Mouse (Mus musculus) embryonic facial prominence, embryonic 14.5 days (tissue): ENCODE data around the gene Nmnat1. TPM values are rescaled to one million over a fixed set of nuclear protein-coding genes. Genes with fewer than 3 reads are reported as not detected.

Experiments
- ATAC-seq: fragments of 200-750 bp; cut with Nextera tagmentation; 2 replicates; pipeline ENCODE4 v1.8.0; 2017; ENCODE audit warnings: low read depth, moderate number of reproducible peaks, moderate TSS enrichment
- DNase-seq: peaks from one replicate; pipeline ENCODE4 v3.0.0-alpha.2; 2015; ENCODE audit warnings: low spot score
- H3K27ac ChIP-seq: fragments of 300-500 bp; sonication (generic); replicated peaks from 2 replicates; pipeline ENCODE4 v1.5.1; 2014; ENCODE audit warnings: low read depth, mild to moderate bottlenecking, low read length, moderate library complexity
- H3K27me3 ChIP-seq: fragments of 300-500 bp; sonication (generic); replicated peaks from 2 replicates; pipeline ENCODE4 v1.6.1; 2014; ENCODE audit warnings: low read length; ENCODE audit not compliant: control insufficient read depth, insufficient read depth
- H3K36me3 ChIP-seq: fragments of 300-500 bp; sonication (generic); 2 replicates; pipeline ENCODE4 v1.6.1; 2014; ENCODE audit warnings: low read length, mixed read lengths; ENCODE audit not compliant: control insufficient read depth, insufficient read depth
- H3K4me1 ChIP-seq: fragments of 300-500 bp; sonication (generic); 2 replicates; pipeline ENCODE4 v1.6.1; 2014; ENCODE audit warnings: antibody characterized with exemption, low read length; ENCODE audit not compliant: control insufficient read depth, insufficient read depth
- H3K4me2 ChIP-seq: fragments of 300-500 bp; sonication (generic); 2 replicates; pipeline ENCODE4 v1.6.1; 2014; ENCODE audit warnings: low read depth, mild to moderate bottlenecking, low read length, moderate library complexity, mixed read lengths
- H3K4me3 ChIP-seq: fragments of 300-500 bp; sonication (generic); 2 replicates; pipeline ENCODE4 v1.5.1; 2014; ENCODE audit warnings: low read depth, mild to moderate bottlenecking, low read length
- H3K9ac ChIP-seq: fragments of 300-500 bp; sonication (generic); 2 replicates; pipeline ENCODE4 v1.6.1; 2014; ENCODE audit warnings: low read depth, mild to moderate bottlenecking, low read length, moderate library complexity, mixed read lengths
- H3K9me3 ChIP-seq: fragments of 300-500 bp; sonication (generic); 2 replicates; pipeline ENCODE4 v1.6.1; 2016; ENCODE audit warnings: low read length; ENCODE audit not compliant: control insufficient read depth
- WGBS: fragments of 180-500 bp; shearing (Covaris S2); extraction: QIAGEN DNeasy Blood & Tissue Kit; methylation state at CpG from one replicate; pipeline ENCODE4 v1.1.7; 2014; 5-methylcytosine and 5-hydroxymethylcytosine counted together
- polyA plus RNA-seq: library from polyadenylated mRNA; unstranded; fragments of >200 nt; fragmentation: Nextera tagmentation; extraction: Ambion mirVana; gene quantifications from 2 replicates; pipeline ENCODE4 v1.2.1, GENCODE M21; 2014

Nmnat1 gene
- polyA plus RNA-seq, 1 experiment from 2014 or later = 7.2 TPM

- WGBS = 3% methylated on average over 29 of the region's 52 CpGs
These were observed 33.6 kb upstream of the Nmnat1 start for GRCm38 (mm10) chr4:149518351-149519220.

DNA sequence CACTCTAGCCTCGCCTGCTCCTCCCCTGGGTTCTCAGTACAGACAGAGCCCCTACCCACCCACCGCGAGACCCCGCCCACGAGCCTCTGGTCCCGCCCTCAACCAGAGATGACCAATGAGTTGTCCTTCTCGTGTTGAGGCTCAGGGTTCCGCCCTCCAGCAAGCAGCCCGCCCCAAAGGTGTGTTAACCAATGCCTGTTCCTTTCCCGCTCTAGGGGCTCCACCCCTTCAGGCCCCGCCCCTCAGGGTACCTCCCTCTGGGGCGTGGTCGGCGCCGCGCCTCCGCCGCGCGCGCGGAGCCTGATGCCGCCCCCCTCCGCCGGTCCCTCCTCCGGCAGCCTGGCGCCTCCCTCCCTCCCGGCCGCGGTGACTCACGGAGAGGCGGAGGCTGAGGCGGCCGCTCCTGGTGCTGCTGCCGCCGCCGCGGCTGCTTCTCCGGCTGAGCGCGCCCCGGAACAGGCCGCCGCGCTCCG is 32.9 kb upstream of the Nmnat1 start, which contains the start of gene Ctnnbip1:
TSS of gene Ctnnbip1 (plus strand) at position 369 of the 473 bp plus-strand sequence.
- Histone ChIP-seq H3K4me1 (peaks cover 7% of the 10 kb centered on the region; the same call in 1 of the 2 replicates), H3K4me3 (peak within 1 kb of the TSS; percentile 87), H3K27ac (peak within 1 kb of the TSS; percentile 63), H3K27me3 (no peaks in the 10 kb centered on the region), H3K36me3 (no peaks in the 10 kb centered on the region), H3K9me3 (no peaks in the 10 kb centered on the region), H3K9ac (peak within 1 kb of the TSS; percentile 95), H3K4me2 (peak within 1 kb of the TSS; percentile 95)
- DNase-seq = peak; percentile 99
- ATAC-seq = peak; percentile 99
- 0% methylated on average over 22 of the region's 46 CpGs for WGBS

More at GRCm38 (mm10) chr4:149518351-149519220, 33.6 kb upstream of the Nmnat1 start:
- peak overlapping the region; percentile 63 for H3K27ac ChIP-seq
- H3K9me3 ChIP-seq = no peaks in the 10 kb centered on the region
- peaks cover 7% of the 10 kb centered on the region; the same call in 1 of the 2 replicates for H3K4me1 ChIP-seq
- H3K27me3 ChIP-seq = no peaks in the 10 kb centered on the region
- DNase-seq (no peak), ATAC-seq (peak; percentile 8; the same call in 1 of the 2 replicates)
- peak overlapping the region; percentile 95 for H3K9ac ChIP-seq
- peak overlapping the region; percentile 95 for H3K4me2 ChIP-seq
- peak overlapping the region; percentile 87 for H3K4me3 ChIP-seq
- H3K36me3 ChIP-seq = no peaks in the 10 kb centered on the region

DNA sequence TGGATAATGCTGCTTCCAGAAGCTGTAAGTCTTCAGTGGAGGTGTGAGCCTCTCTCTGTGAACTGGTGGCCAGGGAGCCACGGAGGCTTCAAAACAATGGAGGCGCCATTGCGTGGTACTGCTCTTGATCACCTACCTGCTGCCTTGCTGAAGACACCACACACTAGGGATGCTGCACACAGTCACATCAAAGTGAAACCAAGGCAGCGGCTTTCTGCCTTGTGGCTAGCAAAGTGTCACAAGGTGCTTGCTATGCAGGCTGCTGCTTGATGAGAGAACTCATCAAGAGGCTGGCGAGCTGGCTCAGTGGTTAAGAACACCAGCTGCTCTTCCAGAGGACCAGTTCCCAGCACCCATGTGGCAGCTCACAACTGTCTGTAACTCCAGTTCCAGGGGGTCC is 30.7 kb upstream of the Nmnat1 start:
- 88% methylated on average over 5 of the region's 5 CpGs for WGBS
- Histone ChIP-seq H3K9me3 (no peaks in the 10 kb centered on the region), H3K27me3 (no peaks in the 10 kb centered on the region), H3K27ac (no peak overlapping the region), H3K4me2 (no peak overlapping the region), H3K4me3 (no peak overlapping the region), H3K9ac (no peak overlapping the region), H3K4me1 (peaks cover 7% of the 10 kb centered on the region; the same call in 1 of the 2 replicates), H3K36me3 (no peaks in the 10 kb centered on the region)
- no peak for DNase-seq
- ATAC-seq = no peak

GRCm38 (mm10) chr4:149512072-149512471 is 27.1 kb upstream of the Nmnat1 start:
- H3K36me3 ChIP-seq = no peaks in the 10 kb centered on the region
- H3K9ac ChIP-seq = no peak overlapping the region
- H3K27ac ChIP-seq = no peak overlapping the region
- no peaks in the 10 kb centered on the region for H3K9me3 ChIP-seq
- H3K4me2 ChIP-seq = no peak overlapping the region
- no peak for ATAC-seq
- no peak overlapping the region for H3K4me3 ChIP-seq
- WGBS = 76% methylated on average over 7 of the region's 7 CpGs
- DNase-seq = no peak
- no peaks in the 10 kb centered on the region for H3K27me3 ChIP-seq
- no peaks in the 10 kb centered on the region for H3K4me1 ChIP-seq

GRCm38 (mm10) chr4:149511221-149511646 is 26.2 kb upstream of the Nmnat1 start:
- no peaks in the 10 kb centered on the region for H3K27me3 ChIP-seq
- ATAC-seq (no peak), DNase-seq (no peak)
- no peak overlapping the region for H3K27ac ChIP-seq
- no peak overlapping the region for H3K4me3 ChIP-seq
- H3K4me2 ChIP-seq = no peak overlapping the region
- no peaks in the 10 kb centered on the region for H3K4me1 ChIP-seq
- no peak overlapping the region for H3K9ac ChIP-seq
- no peaks in the 10 kb centered on the region for H3K9me3 ChIP-seq
- H3K36me3 ChIP-seq = no peaks in the 10 kb centered on the region
- 49% methylated on average over 6 of the region's 6 CpGs for WGBS

GRCm38 (mm10) chr4:149506904-149507303 is 21.9 kb upstream of the Nmnat1 start:
- ATAC-seq (no peak), DNase-seq (no peak)
- no peaks in the 10 kb centered on the region for H3K27me3 ChIP-seq
- no peak overlapping the region for H3K4me3 ChIP-seq
- no peak overlapping the region for H3K4me2 ChIP-seq
- H3K9ac ChIP-seq = no peak overlapping the region
- no peaks in the 10 kb centered on the region for H3K9me3 ChIP-seq
- H3K36me3 ChIP-seq = peaks cover 7% of the 10 kb centered on the region; the same call in 1 of the 2 replicates
- peaks cover 6% of the 10 kb centered on the region; the same call in 1 of the 2 replicates for H3K4me1 ChIP-seq
- no peak overlapping the region for H3K27ac ChIP-seq
- WGBS = 78% methylated on average over 3 of the region's 3 CpGs

- DNase-seq = no peak
- no peaks in the 10 kb centered on the region for H3K9me3 ChIP-seq
- H3K27ac ChIP-seq = no peak overlapping the region
- 51% methylated on average over 14 of the region's 15 CpGs for WGBS
- peaks cover 7% of the 10 kb centered on the region; the same call in 1 of the 2 replicates for H3K36me3 ChIP-seq
- no peak overlapping the region for H3K4me2 ChIP-seq
- peaks cover 6% of the 10 kb centered on the region; the same call in 1 of the 2 replicates for H3K4me1 ChIP-seq
- ATAC-seq = no peak; the same call in 1 of the 2 replicates
- H3K4me3 ChIP-seq = no peak overlapping the region
- H3K9ac ChIP-seq = no peak overlapping the region
- H3K27me3 ChIP-seq = no peaks in the 10 kb centered on the region
These were observed 20.4 kb upstream of the Nmnat1 start for GRCm38 (mm10) chr4:149505261-149505967.

DNA sequence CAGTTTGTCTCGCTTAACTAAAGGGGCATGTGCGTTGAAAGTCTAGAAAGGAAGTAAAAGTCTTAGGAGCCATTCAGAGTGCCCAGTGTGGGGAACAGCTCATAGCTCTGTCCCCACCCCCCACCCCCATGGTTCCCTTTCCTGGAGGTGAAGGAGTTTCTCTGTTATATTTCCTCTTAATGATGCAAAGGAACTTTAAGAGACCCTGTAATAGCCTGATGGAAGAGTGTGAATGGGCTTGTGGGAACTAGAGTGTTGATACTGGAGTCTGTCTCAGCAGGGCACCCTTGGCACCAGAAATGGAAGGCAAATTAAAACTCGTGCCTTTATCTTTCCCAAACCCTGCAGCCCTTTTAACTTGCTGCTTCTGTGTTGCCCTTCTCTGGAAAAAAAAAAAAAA is 19.9 kb upstream of the Nmnat1 start:
- Histone ChIP-seq H3K9ac (no peak overlapping the region), H3K4me2 (0 out of 2 replicates have a peak overlapping the region, but pooled peaks have one; percentile 2), H3K4me3 (no peak overlapping the region), H3K27me3 (no peaks in the 10 kb centered on the region), H3K4me1 (peaks cover 6% of the 10 kb centered on the region; the same call in 1 of the 2 replicates), H3K27ac (peak overlapping the region; percentile 35), H3K36me3 (peaks cover 12% of the 10 kb centered on the region), H3K9me3 (no peaks in the 10 kb centered on the region)
- 24% methylated on average over 3 of the region's 3 CpGs for WGBS
- no peak for ATAC-seq
- no peak for DNase-seq
